Mouse (Mus musculus) right cerebral cortex, postnatal 25 days (tissue): Measurements from ENCODE around the gene Vwa1.
A peak's percentile ranks its signal among the peaks of the same experiment; 100 is the strongest.
"Not testable (repeated sequence)": the region's sequence is repeated elsewhere in the genome, so short reads cannot be mapped to it uniquely, and the experiment has no call there.

Experiments
- DNase-seq: peaks from one replicate; pipeline ENCODE4 v3.0.0; 2022

Gene Vwa1

DNA sequence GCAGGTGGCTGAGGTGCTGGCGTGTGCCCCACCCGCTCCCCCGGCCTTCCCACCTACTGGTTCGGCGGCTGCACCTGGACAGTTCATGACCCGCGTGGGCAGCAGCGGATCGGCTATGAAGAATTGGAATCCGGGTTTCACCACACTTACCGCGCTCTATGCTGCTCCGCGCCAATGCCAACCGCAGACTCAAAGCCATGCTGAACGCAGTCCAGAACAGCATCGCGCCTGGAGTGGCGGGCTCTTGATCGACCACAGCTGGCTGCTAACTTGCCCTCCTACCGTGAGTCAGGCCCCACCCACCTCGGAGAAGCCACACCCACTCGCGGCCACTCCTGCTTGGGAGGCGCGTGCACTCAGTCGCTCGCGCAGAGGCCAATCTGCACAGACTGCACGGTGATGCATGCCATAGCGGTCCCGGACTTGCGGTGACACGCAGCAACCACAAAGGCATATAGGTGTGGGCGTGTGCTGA, at the start of gene Vwa1:
Gene Vwa1 (minus strand): TSS at position 419 of the 475 bp plus-strand sequence.
- DNase-seq = peak; percentile 87

DNA sequence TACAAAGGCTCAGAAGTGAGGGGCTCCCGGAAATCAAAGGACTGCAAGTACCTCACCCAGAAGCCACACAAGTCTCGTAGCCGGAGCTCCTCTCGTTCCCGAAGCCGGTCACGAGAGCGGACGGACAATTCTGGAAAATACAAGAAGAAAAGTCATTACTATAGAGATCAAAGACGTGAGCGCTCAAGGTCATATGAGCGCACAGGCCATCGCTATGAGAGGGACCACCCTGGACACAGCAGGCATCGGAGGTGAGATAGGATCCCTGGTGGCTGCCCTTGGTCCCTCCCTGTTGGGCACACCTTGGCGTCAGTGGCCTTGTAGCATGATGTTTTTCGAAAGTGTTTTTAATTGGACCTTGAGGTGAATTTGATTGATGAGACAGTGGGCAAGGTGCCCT, 48.9 kb upstream of the Vwa1 start:
- no peak for DNase-seq

DNA sequence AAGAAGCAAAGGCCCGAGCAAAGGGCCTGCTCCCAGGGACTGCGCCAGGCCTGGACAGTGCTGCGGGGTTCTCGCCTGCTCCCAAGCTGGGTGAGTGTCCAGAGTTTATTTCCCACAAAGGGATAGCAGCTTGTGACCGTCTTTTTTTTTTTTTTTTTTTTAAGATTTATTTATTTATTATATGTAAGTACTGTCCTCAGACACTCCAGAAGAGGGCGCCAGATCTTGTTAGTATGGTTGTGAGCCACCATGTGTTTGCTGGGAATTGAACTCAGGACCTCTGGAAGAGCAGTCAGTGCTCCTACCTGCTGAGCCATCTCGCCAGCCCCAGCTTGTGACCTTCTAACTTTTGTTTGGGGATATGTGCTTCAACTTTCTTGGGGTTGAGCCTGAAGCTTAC, 46.5 kb upstream of the Vwa1 start:
- DNase-seq = no peak

DNA sequence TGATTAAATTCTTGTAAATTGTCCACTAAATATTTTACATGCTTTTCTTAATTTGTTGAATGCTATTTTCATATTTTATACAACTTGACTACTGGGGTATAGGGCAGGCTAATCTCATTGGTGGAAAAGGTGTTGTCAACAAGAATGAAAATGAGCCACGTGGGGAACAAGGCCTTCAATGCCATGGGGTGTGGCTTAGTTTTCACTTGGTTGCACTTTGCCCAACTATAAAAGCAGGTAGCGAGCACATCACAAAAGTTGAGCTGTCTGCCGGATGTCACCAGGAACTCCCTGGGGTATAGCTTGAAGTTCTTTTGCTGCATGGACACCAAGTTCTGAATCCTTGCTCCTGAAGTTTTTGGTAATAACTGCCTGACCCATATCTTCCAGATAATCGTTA, 43.0 kb upstream of the Vwa1 start:
- DNase-seq = no peak

DNA sequence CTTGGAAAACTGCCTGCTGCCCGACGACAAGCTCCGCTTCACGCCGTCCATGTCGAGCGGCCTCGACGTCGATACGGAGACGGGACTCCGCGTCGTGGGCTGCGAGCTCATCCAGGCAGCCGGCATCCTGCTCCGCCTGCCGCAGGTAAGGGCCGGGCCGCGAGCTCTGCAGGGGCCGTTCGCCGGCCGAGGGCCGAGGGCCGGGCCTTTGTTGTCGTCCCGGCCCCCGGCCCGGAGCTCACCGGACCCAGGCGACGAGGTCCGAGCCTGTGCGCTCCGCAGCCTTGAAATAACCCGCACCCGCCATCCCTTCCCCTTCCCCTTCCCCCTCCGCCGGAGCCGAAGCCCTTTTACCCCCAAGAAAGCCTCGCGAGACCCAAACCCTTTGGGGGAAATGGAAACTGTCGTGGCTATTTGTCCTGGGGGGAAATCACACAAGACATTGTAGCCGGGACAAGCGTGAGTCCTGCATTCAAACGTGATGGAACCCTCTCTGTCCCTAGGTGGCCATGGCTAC, 38.2 kb upstream of the Vwa1 start:
- DNase-seq = no peak

DNA sequence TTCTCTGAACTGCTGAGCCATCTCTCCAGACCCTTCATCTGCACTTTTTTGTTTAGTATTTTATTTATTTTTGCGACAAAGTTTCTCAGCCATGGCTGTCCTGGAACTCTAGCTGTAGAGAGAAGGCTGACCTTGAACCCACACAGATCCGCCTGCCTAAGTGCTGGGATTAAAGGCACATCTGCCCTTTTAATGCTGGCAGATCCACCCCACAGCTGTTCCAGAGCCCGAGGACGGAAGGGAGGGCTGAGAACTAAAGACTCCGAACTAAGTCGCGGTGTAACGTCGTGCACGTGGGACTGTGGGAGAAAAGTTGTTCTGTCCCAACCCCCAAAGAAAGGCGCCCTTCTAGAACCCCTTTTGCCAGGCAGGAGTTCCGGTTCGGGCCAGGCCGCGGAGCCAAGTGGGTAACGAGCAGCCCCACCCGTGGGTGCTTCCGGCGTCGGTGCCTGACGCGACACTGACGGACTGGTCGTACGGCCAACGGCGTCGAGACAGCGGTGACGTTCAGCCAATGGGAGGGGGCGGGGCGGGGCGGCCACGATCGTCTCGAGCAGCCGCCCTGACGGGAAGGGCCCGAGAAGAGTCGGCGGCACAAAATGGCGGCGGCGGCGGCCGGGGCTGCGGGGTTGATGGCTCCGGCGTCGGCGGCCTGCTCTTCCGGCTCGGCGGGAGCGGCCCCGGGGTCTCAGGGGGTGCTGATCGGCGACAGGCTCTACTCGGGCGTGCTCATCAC, 37.6 kb upstream of the Vwa1 start, which contains the start of gene Ccnl2:
Gene Ccnl2 (plus strand): TSS at position 561 of the 736 bp plus-strand sequence.
- peak; percentile 94 for DNase-seq

DNA sequence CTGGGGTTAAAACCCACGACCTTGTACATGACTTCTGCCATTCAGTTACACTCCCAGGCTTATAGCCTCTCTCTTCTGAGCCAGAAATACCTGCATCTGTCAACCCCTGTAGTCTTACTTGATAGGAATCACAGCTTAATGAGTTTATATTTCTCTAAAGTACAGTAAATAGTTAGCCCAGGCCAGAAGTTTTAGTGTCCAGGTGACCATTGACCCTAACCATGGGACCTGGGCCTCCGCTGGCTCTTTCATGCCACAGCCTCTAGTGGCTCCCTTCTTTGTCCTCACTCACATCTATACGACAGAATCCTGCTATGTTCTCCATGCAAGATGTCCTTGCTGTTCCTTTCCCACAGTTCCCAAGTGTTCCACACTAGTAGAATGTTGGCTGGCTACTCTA, 33.3 kb upstream of the Vwa1 start:
- DNase-seq = no peak

DNA sequence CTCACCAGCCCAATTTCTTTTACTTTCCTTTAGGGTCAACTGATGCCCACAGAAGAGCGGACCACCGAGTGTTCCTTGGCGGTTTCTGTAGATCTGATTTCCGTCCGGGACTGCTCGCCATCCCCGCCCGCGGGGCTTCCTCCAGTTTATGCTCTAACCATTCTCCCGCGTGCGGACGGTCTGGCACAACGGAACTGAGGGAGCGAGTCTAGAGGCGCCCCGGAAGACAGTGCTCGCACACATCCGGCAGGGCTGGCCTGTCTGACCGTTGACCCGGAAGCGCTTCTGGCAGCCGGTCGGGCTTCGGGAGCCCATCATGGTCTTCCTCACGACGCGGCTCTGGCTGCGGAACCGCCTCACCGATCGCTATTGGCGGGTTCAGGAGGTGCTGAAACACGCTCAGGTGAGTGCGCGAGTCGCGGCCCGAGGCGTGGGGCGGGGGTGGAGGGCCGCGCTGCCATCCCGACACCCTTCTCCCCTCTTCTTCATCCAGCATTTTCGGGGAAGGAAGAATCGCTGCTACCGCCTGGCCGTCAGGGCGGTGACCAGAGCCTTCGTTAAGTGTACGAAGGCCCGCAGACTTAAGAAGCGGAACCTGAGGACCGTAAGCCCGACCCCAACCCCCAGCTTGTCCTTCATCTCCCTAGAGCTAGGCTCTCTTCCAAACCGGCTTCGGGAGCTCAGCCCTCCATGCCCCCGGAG, 29.0 kb upstream of the Vwa1 start:
- DNase-seq = peak; percentile 94

DNA sequence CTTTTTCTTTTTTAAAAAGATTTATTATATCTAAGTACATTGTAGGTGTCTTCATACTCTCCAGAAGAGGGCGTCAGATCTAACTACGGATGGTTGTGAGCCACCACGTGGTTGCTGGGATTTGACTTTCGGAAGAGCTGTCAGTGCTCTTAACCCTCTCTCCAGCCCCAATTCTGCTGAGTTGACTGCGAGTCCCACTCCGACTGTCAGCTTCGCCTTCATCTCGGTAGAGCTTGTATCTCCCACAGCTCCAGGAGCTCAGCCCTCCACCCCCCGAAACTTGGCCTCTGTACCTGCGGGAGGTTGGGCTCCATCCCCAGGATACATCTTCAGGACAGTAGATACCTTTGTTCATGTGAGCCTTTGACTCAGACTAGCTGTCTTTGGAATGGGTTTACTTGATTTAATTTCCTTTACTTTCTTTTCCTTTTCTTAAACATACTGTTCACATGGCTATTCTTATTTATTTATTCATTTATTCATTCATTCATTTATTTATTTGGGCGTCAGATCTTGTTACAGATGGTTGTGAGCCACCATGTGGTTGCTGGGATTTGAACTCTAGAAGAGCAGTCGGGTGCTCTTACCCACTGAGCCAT, 28.3 kb upstream of the Vwa1 start, which contains the start of gene Mrpl20:
Gene Mrpl20 (plus strand): TSS at position 138 of the 599 bp plus-strand sequence.
- DNase-seq = no peak

DNA sequence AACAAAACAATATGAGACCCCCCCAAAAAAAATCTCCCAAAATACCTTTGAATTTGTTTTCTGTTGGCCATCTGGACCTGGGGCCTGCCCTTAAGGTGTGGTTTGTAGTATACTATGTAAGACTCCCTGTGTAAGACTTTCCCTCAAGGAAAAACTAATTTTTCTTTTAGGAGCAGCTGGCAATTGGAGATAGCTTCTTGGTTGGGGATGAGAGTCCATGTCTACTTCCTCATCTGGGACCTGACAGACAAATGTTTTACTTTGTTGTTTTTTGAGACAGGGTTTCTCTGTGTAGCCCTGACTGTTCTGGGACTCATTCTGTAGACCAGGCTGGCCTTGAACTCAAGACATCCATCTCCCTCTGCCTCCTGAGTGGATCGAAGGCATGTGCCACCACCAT, 27.6 kb upstream of the Vwa1 start:
- DNase-seq = no peak

DNA sequence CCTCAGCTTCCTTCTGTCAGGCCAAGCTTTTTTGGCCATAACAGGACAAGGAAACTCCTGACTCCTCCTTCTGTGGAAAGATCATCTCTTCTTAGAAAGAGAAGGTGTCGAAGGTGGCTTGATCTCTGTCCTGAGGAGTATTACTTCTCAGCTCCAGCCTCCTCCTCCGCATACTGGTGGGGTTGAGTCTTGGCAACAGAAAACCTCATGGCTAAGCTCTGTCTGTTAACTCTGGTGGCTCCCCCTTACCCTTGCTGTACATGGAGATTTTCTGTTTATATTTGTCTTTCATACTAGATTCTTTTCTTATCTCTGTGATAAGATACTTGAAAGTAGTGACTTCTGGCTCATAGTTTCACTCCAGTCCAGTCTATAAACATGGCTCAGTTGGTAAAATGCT, 19.2 kb upstream of the Vwa1 start:
- DNase-seq = no peak

DNA sequence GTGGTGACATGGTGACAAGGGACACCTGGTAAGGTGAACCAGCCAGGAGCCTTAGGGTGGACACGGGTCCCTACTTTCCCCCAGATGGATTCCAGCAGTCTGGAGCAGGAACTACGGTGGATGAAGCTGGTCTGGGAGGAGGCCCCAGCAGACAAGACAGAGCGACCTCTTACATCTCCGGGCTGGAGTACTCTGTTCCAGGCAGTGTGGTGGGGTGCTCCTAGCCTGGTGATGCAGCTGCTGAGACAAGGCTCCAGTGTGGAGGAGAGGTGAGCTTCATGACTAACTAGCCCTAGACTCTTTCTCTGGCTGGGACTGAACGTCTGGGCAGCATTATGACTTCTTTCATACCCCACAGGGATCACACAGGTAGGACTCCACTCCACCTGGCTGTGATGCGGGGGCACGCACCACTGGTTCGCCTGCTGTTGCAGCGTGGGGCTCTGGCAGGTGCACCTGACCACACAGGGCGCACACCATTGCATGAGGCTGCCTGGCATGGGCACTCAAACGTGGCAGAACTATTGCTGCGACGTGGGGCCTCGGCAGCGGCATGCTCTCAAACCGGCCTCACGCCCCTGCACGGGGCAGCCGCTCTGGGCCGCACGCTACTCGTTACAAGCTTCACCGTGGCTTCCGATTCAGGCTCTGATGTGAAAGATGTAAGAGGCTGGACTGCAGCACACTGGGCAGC, 16.9 kb upstream of the Vwa1 start:
- no peak for DNase-seq

DNA sequence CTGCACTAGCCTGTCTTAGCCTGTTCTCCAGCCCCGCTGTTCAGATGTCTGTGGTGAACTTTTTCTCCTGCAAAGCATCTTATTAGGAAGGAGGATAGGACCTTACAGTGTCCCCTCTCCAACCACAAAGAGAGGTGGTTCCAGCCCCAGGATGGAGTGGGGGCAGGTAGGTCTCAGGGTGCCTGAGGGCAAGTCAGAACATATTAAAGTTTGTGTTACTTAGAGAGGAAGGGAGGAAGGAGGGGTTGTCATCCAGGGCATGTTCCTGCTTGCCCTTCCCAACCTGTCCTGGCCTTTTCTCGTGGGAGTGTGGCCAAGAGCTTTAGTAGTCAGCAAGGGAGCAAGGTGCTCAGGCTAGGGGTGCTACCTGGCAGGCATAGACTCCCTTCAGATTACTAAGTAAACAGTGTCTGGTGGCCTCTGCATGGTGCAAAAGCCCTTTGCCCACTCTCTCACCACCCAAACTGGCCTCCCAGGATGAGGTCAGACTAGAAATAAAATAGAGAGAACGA, 16.2 kb upstream of the Vwa1 start:
- no peak for DNase-seq

DNA sequence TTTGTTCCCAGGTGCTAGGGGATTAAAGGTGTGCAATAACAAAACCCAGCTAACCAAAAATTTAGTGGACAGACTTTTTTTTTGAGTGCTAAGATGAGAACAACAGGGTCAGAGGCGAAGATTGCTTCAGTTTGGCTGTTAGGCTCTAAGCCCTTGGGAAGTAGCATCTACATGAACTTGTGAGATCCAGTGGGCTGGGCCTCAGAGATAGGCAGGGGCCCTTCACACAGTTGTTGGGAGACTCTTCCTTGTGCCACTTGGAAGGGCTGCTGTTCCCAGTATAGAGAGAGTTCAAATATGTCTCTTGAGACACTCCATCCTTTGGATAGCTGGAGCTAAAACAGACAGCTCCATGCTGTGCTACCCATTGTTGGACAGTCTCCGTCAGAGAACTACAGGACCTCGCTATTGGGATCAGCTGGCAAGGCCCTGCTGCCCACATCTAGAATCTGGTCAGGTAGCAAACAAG, 15.6 kb upstream of the Vwa1 start, which contains the start of gene Ankrd65:
Gene Ankrd65 (plus strand): TSS at position 419 of the 469 bp plus-strand sequence.
- no peak for DNase-seq

DNA sequence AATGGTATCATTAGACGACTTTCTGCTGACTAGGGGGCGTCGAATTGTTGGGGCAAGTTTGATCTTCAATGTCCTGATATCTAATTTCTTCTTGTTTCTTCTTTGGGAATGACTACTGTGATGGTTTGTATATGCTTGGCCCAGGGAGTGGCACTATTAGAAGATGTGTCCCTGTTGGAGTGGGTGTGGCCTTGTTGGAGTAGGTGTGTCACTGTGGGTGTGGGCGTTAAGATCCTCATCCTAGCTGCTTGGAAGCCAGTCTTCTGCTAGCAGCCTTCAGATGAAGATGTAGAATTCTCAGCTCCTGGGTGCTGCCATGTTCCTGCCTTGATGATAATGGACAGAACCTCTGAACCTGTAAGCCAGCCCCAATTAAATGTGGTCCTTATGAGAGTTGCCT, 14.3 kb upstream of the Vwa1 start:
- DNase-seq = not testable (repeated sequence)

DNA sequence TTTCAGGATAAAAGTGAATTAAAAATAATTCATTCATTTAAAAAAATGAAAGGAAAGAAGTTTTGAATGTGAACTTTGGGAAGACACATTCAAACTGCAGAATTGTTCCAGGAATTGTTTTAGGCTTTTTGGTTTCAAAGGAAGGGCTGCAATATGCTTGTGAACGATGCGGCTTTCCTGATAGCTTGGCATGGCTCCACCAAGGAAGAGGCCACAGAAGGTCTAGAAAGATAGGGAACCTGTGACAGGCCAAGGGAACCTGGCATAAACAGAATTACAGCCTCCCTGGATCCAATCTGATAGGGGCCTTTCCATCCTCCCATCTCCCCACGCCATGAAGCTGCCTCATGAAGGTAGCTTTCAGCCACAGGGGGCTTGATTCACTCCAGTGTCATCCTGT, 13.8 kb upstream of the Vwa1 start:
- no peak for DNase-seq

DNA sequence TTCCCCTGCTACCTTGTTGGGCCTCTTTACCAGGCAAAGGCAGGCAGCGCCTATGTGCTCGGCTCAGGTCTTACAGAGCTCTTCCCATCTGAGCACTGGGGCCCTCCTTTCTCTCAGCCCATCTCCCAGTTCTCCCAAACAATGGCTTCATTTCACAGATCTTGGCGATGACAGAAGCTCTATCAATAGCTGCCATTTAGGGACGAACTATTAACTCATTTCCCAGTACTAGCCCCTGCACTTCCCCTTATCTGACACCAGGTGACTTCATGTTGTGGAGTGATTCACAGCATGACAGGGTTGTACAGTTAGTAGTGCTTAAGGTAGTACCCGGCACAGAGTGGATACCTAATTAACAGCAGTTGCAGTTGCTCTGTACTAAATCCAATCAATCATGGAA, 11.3 kb upstream of the Vwa1 start, which contains the start of gene Tmem88b:
Gene Tmem88b (minus strand): TSS at position 56 of the 400 bp plus-strand sequence.
- DNase-seq = no peak

DNA sequence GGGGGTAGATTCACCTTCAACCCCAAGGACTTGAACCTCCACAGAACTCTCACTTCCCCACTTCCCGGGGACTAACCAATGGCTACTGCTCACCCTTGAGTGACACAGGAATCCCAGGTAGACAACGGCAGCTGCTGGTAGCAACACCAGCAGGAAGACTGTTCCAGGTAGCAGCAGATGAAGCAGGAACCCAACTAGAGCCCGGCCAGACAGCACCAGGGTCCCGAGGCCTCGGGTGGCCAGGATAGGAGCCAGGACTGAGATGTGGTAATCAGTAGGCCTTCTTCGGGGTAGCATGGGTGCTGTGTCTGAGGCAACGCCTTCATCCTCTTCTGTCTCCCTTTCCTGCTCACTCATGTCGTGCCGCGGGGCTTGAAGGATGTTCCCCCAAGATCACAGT, 10.7 kb upstream of the Vwa1 start:
- DNase-seq = no peak

DNA sequence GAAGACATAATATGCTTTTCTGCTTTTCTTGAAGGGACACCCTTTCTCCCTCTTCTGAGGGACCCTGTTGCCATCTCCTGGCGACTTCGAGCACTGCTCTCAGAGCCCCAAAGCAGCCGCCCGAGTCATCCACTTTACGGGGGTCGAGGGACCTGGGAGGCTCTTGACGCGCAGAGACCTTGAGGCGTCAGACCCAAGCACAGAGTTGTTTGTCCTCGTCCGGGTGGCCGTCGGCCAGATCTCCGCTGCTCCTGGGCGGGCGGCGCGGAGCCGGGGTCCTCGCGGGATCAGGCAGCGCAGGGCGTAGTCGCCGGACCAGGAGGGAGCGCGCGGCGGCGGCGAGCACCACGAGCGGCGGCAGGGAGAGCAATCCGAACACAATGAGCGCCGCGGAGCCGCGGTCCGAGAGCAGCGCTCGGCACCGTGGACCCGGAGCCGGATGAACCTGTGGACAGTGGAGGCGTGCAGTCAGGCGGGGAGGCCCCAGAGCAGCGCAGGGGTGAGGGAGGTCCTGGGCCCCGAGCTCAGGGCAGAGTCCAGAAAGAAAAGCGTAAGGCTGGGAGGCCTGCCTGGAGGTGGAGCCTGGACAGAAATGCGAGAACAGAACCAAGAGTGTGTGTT, 9.7 kb upstream of the Vwa1 start:
- peak; percentile 84 for DNase-seq

DNA sequence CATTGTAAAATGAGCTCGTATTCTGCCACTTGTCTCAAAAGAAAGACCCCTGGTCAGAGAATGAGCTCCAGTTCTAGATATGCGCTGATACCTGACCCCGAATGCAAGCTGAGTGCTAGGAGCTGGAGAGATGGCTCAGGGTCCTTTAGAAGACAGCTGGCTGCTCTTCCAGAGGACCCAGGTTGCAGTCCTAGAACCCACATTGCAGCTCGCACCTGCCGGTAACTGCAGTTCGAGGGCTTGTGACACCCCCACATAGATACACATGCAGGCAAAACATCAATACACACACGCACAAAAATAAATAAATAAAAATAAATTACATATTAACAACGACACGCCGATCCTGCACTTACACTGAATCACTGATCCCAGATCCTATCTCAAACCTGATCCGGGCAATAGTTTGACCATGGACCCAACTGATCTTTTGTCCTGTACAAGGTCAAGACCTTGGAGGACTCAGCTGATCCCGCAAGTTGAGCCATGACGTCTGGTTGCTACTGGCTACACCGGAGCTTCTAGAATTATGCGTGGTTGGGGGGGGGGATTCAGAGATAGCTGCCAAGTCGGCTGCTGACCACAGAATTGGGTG, 9.1 kb upstream of the Vwa1 start:
- DNase-seq = no peak

DNA sequence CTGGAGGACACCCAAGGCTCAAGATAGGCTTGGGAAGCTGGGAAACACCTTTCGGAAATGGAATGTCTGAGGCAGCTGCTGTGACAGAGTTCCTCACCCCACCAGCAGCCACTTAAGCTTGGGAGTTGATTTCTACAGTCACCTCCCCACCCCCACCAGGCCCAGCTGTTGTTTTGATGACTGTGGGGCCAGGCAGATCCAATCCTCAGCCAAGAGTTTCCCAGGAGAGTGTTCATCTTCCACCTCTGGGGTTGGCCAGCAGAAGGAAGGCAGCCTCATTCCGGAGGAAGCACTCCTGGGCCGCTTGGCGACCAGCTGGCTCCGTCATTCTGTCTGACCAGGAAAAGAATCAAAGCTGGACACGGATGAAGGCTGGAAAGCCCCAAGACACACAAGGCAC, 6.4 kb upstream of the Vwa1 start:
- DNase-seq = peak; percentile 24

DNA sequence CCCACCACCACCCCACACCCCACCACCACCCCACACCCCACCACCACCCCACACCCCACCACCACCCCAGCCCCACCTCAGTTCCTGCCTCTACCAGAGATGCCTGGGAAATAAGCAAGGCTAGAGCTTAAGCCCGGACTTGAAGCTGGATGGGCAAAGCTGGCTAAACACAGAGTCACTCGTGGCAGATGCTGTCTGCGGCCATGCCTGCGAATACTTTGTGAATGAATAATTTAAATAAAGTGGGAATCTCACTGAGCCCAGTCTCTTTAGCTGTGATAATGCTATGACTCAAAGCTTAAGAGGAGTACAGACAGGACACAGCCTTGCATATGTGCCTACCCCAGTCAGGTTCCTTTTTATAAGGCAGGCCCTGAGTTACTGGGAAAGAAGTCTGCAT, 5.0 kb upstream of the Vwa1 start:
- DNase-seq = no peak
